Mouse (Mus musculus) thymus, postnatal 0 days (tissue): ENCODE results near the gene Slc35f1. TPM values are rescaled to one million over a fixed set of nuclear protein-coding genes. Genes with fewer than 3 reads are reported as not detected.

Experiments
- DNase-seq: peaks from one replicate; pipeline ENCODE4 v3.0.0-alpha.2; 2015; ENCODE audit warnings: low spot score
- polyA plus RNA-seq: library from polyadenylated mRNA; unstranded; fragments of >200 nt; fragmentation: Nextera tagmentation; extraction: Ambion mirVana; gene quantifications from 2 replicates; pipeline ENCODE4 v1.2.1, GENCODE M21; 2015

Gene Slc35f1
- polyA plus RNA-seq, 1 experiment from 2014 or later: 0.17 TPM

DNA sequence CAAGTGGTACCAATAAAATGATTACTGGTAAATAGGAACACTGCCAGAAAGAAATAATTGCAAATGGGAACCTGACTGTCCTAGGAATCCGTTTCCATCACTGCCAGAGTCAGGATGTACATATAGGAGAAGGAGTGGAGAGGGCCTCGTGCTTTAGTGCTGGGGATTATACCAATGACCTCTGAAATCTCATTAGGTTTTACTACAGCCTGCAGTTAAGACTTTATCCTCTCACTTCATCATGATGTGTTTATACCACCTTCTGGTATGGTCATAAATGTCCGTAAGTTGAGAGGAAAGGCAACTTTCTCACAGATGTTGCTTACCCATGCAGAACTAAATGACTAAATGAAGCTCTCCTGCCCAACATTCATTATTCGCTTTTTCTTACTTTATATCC is 401.2 kb downstream of the Slc35f1 start:
- DNase-seq: no peak

DNA sequence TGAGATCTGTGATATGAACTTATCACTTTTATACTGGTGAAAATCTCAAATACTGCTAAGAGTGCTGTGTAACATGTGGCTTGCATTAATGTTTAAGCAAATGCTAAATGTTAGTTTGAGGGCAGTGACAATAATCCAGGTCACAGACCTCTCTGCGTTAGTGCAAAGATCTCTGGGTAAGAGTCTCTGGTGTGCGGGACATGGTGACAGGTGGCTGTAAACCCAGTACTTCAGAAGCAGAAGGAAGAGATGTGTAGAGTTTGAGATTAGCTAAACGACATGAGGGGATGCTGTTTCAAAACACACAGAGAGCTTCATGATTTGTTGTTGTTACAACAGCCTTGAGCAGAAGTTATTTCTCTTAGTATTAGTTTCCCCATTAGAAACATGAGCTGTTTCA is 406.1 kb downstream of the Slc35f1 start:
- DNase-seq: no peak

DNA sequence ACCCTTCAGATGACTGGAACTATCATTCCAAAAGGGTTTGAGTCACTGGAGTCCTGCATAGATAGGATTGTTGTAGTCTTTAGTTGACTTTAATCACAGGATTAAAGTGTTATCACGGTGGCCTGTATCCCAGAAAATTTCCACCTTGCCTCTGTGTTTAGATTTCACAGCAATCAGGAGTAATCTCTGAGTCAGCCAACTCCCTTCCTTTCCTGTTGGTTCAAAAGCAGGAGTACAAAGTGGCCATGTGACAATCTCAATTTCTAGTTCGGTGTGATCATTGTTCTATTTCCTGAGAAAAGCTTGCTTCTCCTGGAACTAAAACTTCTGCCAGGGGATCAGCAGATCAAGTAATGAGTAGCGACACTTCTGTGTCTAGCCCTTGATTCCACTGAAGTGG is 410.5 kb downstream of the Slc35f1 start:
- DNase-seq: no peak

DNA sequence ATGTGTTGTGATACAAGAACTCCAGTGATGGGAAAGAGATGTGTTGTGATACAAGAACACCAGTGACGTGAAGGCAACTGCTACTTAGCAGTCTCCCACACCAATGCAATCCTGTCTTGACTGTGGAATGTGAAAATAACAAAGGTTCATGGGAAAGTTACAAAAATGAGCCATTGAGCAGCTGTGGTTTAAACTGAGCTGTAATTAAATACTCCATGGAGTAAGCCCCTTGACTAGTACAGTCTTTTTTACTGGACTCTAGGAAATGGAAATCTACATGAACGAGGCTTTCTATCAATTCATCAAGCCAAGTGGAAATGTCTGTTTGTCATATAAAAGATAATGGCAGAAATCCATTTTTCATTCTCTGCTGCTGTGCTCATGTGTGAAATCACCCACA is 411.1 kb downstream of the Slc35f1 start:
- no peak for DNase-seq

DNA sequence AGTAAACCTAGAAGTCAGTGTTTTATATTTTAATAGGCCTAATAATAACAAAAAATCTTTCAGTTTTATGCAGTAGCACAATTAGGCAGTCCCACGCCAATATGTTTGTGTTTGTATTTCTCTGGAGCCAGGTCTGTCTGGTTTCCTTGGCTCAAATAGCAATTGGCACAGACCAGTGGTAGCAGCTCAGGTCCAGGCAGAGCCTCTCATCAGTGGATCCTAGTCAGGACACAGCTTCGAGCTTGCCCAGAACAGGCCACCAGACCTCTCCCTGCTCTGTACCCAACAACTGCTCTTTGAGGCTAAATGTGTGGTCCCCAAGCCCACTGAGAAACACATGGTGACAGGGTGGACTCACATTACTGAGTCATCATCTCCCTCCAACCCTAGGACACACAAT is 412.1 kb downstream of the Slc35f1 start:
- DNase-seq: no peak

GRCm38 (mm10) chr10:53115028-53115427 is 424.7 kb downstream of the Slc35f1 start:
- DNase-seq: peak; percentile 16

DNA sequence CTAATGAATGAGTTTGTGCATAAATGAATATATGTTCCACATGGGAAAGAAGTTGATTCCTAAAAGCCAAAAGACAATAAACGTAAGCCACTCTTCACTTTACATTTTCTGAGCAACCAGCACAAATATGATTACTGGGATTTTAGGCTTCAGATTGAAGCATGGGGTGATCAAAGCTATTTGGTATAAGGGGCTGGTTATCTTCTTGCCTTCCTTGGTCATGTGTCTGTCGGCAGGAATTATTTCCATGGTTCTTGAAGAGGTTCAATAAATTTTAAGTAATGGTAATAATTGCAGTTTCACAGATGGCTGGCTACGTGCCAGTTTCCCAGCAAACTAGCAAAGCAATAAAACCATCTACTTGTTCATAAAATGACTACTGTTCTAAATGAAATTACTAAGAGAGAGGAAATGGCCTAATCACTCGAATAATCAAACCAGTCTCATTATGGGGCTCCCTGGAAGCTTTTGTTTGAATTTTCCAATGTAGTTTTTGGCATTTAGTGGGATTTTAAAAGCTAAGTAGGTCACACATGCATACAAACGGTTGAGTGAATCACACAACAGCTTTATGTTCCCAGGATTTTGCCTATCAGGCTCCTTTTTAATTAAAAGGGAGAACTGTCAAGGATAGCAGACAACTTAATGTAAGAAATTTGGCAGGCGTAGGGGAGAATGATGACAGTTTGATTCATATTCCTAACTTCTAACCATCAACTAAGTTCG is 425.5 kb downstream of the Slc35f1 start:
- no peak for DNase-seq

GRCm38 (mm10) chr10:53120608-53121007 is 430.3 kb downstream of the Slc35f1 start:
- DNase-seq: no peak

GRCm38 (mm10) chr10:53124365-53124764 is 434.0 kb downstream of the Slc35f1 start:
- no peak for DNase-seq

DNA sequence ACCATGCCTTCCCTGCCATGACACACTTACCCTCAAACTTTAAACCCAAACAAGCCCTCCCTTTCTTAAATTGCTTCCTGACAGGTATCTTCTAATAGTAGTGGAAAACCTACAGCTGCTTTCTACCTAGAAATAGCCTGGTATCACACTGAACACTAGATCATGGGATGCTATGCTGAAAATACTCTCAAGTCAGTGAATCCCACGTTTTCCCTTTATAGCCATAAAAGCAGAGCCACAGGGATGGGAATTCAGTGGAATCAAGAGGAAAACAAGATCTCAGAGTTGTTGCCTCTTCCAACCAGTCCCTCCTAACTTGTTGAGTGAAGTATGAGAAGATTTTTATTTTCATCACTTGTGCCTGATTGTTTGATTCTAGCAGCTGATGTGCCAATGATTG is 442.4 kb downstream of the Slc35f1 start:
- DNase-seq: no peak

DNA sequence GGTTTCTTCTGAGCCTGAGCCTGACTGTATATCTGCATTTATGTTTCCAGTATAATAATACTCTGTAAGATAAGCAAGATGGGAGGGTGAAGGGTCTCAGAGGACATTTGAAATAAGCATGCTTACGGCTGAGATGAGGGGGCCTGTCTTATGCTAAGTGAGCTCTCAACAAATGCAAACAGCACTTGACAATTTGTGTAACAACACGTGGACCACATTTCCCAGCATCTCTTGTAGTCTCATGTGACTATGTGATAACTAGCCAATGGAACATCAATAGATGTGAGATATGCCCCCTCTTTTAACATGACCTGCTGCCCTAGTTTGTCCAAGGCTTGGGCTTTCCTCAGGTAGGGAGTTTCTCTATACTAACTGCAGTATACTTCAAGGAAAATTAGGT is 460.0 kb downstream of the Slc35f1 start:
- no peak for DNase-seq

DNA sequence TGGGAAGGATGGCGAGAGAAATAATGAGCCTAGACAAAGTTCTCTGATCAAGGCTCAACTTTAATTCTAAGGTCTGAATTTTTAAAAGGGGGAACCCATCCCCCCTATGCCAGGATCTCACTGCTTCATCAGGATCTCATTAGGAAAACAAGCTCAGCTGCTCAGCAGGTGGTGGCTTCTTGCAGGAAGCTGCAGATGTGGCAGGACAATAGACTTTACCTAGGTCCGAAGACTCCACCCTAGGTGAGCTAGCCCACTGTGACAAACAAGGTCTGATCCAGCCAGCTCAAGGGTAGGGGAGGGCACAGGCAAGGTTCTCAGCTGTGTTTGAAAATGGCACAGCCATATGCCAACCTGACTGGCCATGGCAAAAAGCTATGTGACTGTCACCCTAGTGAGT is 460.6 kb downstream of the Slc35f1 start:
- DNase-seq: no peak

GRCm38 (mm10) chr10:53156374-53156773 is 466.0 kb downstream of the Slc35f1 start:
- no peak for DNase-seq

DNA sequence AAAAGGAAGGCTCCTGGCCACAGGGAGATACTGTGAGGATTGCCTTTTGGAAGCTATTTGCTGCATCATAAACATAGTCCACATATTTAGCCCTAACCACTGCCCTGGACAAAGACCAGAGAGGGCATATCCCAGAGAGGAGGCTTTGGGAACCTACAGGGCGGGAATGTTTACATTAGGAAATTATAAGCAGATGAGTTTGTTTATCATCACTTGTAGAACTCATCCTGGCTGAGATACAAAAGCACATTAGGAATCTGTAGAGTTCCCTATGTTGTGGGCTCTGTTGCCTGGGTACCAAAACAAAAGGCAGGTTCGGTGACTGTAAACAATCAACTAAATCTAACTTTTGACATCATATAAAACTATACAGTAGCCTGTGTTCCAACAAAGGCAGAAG is 467.4 kb downstream of the Slc35f1 start:
- no peak for DNase-seq
